Mouse (Mus musculus): ENCODE measurements around the gene Gm21719.
"Not testable (repeated sequence)": the region's sequence is repeated elsewhere in the genome, so short reads cannot be mapped to it uniquely, and the experiment has no call there.

Gene Gm21719

GRCm38 (mm10) chrY:6682772-6683171, at the start of gene Gm21719:
Gm21719 (minus strand) TSS chrY:6682872.
- DNase-seq (ENCODE audit: low spot score in 2 of 2): not testable (repeated sequence)
